Mouse (Mus musculus): Measurements from ENCODE around the gene Uox.

DNA sequence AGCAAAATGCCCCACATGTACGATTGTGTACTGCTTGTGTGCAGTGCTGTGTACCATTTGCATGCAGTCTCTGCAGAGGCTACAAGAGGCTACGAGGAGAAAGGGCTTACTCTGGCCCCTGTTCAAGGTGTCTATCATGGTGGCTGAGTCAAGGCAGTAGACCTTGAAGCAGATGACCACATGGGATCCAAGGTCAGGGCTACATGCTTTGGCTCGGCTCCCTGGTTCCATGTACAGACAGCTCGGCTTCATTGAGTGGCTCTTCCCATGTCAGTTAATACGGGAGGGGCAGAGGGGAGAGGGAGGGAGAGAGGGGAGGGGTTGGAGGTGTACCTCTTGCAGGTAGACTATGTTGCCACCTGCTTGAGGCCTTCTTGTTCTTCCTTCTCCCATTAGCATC, 82.2 kb downstream of the Uox start:
- TF ChIP-seq TAL1 (IDR thresholded peaks at IDR 0.05; ENCODE audit: low read length) (no peak), GATA1 (IDR thresholded peaks at IDR 0.05; ENCODE audit: low read length) (no peak)

Measured in erythroblast, embryonic 14.5 days (primary cell).